10 mouse cellular contexts compared by ENCODE assay signal in the genomic region with DNA sequence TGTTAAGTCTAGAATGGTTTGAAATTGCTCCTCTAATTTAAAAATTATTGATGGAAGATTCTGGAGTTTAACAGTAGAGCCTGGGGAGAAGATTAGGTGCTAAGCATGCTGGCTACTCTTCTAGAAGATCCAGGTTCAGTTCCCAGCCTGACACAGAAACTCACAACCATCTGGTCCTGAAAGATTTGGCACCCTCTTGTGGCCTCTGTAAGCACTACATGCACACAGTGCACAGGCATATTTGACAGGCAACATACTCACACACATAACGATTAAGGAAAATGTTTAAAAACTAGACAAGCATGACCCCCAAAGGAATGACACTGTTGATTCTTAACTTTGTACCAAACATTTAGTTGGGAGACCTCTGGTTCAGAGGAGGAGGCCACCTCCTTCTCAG. TPM values are rescaled to one million over a fixed set of nuclear protein-coding genes. Genes with fewer than 3 reads are reported as not detected.
A peak's percentile ranks its signal among the peaks of the same experiment; 100 is the strongest.
DNase-seq lines count a peak whose midpoint lies in the region; ATAC-seq lines count a peak whose summit lies in the region.
"Had no signal": no experiment of that assay in that cellular context is flagged by ENCODE, and none has a peak within 500 bp of the region (broad histone marks: within the 10 kb centered on the region; RNA-seq: fewer than 3 reads in every experiment).

No protein-coding gene starts in this region.

- no peak for ATAC-seq in heart, embryonic 12.5 days (ENCODE audit: insufficient number of reproducible peaks, low FRiP score)

- peak; percentile 38 to 67 for DNase-seq in heart, postnatal 10 days
- DNase-seq in 3T3-L1 (ENCODE audit: low read depth, low spot score) (peak; percentile 77), ES-CJ7 (ENCODE audit: low read depth, low spot score) (peak; percentile 55)
- DNase-seq in c-Kit-positive CD71-positive TER-119-positive erythroid progenitor cells, embryonic 14.5 days (ENCODE audit: low spot score), result peak; percentile 64
- peak; percentile 50 to 86 for DNase-seq in kidney, postnatal 36 days
- peak; percentile 63 for DNase-seq in naive thymus-derived CD4-positive, alpha-beta T cell, adult 2 months (ENCODE audit: low read depth)
- DNase-seq in frontal cortex, postnatal 14 days (ENCODE audit: low spot score in 2 of 2), result no peak

- intact Hi-C loops in heart, postnatal 10 days (cut with DNase I), result loop anchor here (1.0 to 2.0 kb wide), 2 partner anchors 74 to 82 kb away; no protein-coding TSS in a partner anchor

- no peak overlapping the region for H3K27ac ChIP-seq in heart, embryonic 12.5 days (ENCODE audit: poor library complexity, severe bottlenecking)
- H3K27ac ChIP-seq: lung, embryonic 15.5 days had no signal

- H3K36me3 ChIP-seq in heart, embryonic 12.5 days, result peaks cover 68% of the 10 kb centered on the region

- H3K4me3 ChIP-seq in heart, embryonic 12.5 days, result no peak overlapping the region
- H3K4me3 ChIP-seq: erythroblast, embryonic 14.5 days; lung, embryonic 15.5 days had no signal

- 84% methylated on average over 1 of the region's 1 CpGs for WGBS in heart, embryonic 12.5 days

- H3K9me3 ChIP-seq in heart, embryonic 12.5 days (replicated peaks), result peaks cover 5% of the 10 kb centered on the region; the same call in 1 of the 2 replicates
- H3K9me3 ChIP-seq: lung, embryonic 15.5 days had no signal

- H3K4me2 ChIP-seq in heart, embryonic 12.5 days, result no peak overlapping the region
- H3K4me2 ChIP-seq: lung, embryonic 15.5 days had no signal

- no peaks in the 10 kb centered on the region for H3K27me3 ChIP-seq in heart, embryonic 12.5 days (replicated peaks)
- H3K27me3 ChIP-seq: lung, embryonic 15.5 days had no signal

- no peak overlapping the region for H3K9ac ChIP-seq in heart, embryonic 12.5 days
- H3K9ac ChIP-seq: lung, embryonic 15.5 days had no signal

- H3K4me1 ChIP-seq in heart, embryonic 12.5 days (replicated peaks), result no peaks in the 10 kb centered on the region
- H3K4me1 ChIP-seq: lung, embryonic 15.5 days had no signal

RNA-seq across cellular contexts. Expression of gene Prdm15, which starts 27.5 kb away (rescaled TPM):
- 1 to 10 TPM; 6.7 to 6.8 TPM for total RNA-seq in heart, postnatal 10 days (2021)
- polyA plus RNA-seq in heart, embryonic 12.5 days (2016; fragmentation: Nextera tagmentation; extraction: Ambion mirVana), result 7.3 and 9.1 TPM in 2 replicates

Comparison
In these comparisons a context has a peak if more than half of its experiments do, and no peak if none do; other contexts are left out.
1. DNase-seq: peak in heart, postnatal 10 days (2 of 2), 3T3-L1 (single experiment), ES-CJ7 (single experiment), c-Kit-positive CD71-positive TER-119-positive erythroid progenitor cells, embryonic 14.5 days (single experiment), kidney, postnatal 36 days (2 of 2) and naive thymus-derived CD4-positive, alpha-beta T cell, adult 2 months (single experiment); none in frontal cortex, postnatal 14 days (0 of 2).